Mouse (Mus musculus): Measurements from ENCODE around the gene Ly6g5b. TPM values are rescaled to one million over a fixed set of nuclear protein-coding genes. Genes with fewer than 3 reads are reported as not detected.

Ly6g5b gene
- polyA plus RNA-seq, 1 experiment, result not detected

DNA sequence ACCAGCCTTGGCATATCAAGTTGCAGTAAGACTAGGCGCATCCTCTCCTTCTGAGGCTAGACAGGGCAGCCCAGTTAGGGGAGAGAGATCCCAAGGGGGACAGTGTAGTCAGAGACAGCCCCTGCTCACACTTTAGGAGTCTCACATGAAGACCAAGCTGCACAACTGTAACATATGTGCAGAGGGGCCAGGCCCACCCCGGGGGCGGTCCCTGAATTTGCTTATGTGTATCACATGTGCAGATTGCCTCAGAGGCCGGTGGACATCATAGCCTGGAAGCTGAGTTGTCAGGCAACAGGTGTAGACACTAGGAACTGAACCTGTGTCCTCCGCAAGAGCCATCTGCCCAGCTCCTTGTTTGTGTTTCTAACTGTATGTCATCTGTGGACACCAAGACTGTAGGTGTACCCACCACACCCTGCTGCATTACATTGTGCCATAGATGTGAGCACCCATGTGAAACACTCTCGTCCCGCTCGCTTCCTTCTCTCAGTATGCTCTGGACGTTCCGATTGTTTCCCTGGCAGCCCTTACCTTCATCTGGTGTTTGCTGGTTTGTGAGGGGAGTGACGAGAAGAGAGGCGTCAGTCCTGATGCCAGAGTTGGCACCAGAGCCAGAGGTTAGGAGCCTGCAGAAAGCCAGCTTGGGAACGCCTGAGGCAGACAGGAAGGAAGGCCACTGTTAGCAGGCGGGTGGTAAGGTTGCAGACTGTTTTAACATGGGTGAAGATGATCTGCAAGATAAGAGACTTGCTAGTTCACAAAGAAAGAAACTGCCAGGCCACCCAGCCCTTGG lies 22.6 kb downstream of the Ly6g5b start:
- Histone ChIP-seq H3K4me3 (ENCODE audit: insufficient read depth, low read depth, low read length) (no peak overlapping the region), H3K4me1 (ENCODE audit: control insufficient read depth, insufficient read depth, low read length) (peaks cover 31% of the 10 kb centered on the region), H3K27ac (ENCODE audit: insufficient read depth, low read depth, low read length) (no peak overlapping the region)
- WGBS, result 92% methylated on average over 14 of the region's 14 CpGs
- TF ChIP-seq CTCF (IDR thresholded peaks at IDR 0.05; ENCODE audit: insufficient read depth, low read depth, low read length) (no peak), POLR2A (IDR thresholded peaks at IDR 0.05; ENCODE audit: insufficient read depth, low read depth, low read length) (no peak)

DNA sequence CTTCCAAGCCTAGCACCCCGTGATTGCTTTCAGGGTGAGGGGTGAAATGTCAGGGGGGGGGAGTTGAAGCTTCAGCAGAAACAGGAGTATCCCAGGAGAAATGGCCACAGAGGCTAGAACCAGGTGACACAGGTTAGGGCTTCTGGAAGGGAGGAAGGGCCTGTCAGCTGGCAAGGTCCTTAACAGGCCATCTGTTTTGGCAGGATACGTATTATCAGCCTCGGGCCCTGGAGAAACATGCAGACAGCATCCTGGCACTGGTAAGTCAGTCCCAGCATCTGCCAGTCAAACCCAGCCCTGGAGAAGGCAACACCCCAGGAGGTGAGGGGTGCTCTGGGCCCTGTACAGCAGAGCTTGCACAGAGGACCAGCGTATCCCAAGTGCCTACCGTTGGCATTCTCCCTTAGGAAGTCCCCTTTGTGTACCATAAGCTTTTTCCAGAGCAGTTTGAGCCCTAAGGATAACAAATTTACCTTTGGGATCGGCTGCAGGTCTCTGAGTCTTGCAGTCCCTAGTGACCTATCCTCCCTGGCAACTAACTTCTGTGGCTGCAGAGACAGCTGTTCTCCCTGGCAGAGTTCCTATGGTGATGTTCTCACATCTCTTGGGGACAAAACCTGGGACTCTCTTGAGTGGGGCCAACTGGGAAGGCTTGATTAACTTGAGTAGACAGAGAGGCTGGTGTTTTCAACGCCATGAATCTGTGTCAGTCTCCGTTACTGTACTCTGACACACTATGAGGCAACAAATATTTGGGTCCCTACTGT lies 24.9 kb downstream of the Ly6g5b start:
- TF ChIP-seq CTCF (IDR thresholded peaks at IDR 0.05; ENCODE audit: insufficient read depth, low read depth, low read length) (no peak), POLR2A (IDR thresholded peaks at IDR 0.05; ENCODE audit: insufficient read depth, low read depth, low read length) (no peak)
- Histone ChIP-seq H3K4me3 (ENCODE audit: insufficient read depth, low read depth, low read length) (peak overlapping the region; percentile 78), H3K4me1 (ENCODE audit: control insufficient read depth, insufficient read depth, low read length) (peaks cover 15% of the 10 kb centered on the region), H3K27ac (ENCODE audit: insufficient read depth, low read depth, low read length) (no peak overlapping the region)
- 36% methylated on average over 8 of the region's 8 CpGs for WGBS

DNA sequence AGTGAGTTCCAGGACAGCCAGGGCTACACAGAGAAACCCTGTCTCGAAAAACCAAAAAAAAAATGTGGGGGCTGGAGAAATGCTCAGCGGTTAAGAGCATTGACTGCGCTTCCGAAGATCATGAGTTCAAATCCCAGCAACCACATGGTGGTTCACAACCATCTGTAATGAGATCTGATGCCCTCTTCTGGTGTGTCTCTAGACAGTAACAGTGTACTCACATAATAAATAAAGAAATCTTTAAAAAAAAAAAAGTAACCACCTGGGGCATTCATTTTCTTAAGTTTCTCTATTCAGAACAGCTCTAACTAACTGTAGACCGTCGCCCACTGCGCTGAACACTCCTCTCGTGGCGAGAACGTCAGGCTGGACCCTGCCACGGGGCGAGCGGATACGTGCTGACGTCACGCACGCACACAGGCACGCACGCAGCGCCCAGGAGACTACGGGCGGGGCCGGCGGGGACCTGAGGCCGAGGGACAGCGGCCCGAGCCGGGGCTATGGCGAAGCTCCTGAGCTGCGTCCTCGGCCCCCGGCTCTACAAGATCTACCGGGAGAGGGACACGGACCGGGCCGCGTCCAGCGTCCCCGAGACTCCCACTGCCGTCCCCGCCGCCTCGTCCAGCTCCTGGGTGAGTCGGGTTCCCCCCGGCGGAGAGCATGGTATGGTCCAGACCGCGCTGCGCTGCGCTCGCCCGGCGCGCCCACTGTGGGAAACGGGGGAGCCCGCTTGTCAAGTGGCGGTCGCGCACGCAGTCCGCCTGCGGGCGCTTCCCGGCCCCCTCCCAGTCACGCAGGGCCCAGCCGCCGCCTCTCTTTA lies 26.2 kb downstream of the Ly6g5b start, which contains the start of gene Abhd16a:
Gene Abhd16a, plus strand, starts transcription at position 439 of the 820 bp plus-strand sequence.
- 2% methylated on average over 67 of the region's 67 CpGs for WGBS
- peak; percentile 93 for TF ChIP-seq POLR2A (IDR thresholded peaks at IDR 0.05; ENCODE audit: insufficient read depth, low read depth, low read length)
- no peak for TF ChIP-seq CTCF (IDR thresholded peaks at IDR 0.05; ENCODE audit: insufficient read depth, low read depth, low read length)
- peaks cover 12% of the 10 kb centered on the region for H3K4me1 ChIP-seq (ENCODE audit: control insufficient read depth, insufficient read depth, low read length)
- peak within 1 kb of the TSS; percentile 99 for H3K27ac ChIP-seq (ENCODE audit: insufficient read depth, low read depth, low read length)
- H3K4me3 ChIP-seq (ENCODE audit: insufficient read depth, low read depth, low read length), result peak within 1 kb of the TSS; percentile 78

DNA sequence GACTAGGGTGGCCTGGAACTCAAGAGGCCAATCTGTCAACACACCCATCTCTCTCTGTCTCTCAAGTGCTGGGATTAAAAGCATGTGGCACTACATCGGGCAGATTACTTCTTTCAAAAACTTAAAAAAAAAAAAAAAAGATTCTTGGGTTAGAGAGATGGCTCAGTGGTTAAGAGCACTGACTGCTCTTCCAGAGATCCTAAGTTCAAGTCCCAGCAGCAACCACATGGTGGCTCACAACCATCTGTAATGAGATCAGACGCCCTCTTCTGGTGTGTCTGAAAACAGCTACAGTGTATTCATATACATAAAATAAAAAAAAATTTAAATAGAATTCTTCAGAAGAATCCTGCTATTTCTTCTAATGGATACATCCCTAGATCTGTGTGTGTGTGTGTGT lies 27.1 kb downstream of the Ly6g5b start:
- no peak overlapping the region for H3K27ac ChIP-seq (ENCODE audit: insufficient read depth, low read depth, low read length)
- WGBS, result 46% methylated on average over 2 of the region's 2 CpGs

DNA sequence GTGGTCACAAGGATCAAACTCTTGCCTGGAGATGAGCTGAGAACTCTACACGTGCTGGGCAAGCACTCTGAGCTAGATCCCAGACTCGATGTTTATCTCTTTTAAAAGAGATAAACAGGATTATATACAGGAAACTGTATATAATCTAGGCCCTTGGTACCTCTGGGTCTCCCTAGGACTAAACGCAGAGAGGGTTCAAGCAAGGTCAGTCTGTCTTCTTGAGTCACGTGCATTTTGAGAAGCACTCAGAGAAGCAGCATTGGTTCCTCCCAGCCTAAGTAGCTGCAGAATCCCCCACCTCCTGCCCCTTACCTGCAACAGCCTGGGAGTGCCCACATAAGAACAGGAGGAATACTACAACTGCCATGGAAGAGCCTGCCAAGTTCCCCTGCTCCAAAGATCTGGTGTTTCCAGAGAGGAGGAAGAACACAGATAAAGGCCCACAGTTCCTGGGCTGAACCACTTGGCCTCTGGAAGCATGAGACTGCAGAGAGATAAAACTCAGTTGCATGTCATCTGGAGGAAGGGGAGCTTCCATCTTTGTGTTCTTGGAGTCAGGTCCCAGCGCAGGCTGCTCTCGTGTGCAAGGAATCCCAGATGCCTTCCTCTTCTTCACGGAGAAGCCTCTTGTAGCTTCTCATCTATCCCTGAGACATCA lies 29.9 kb downstream of the Ly6g5b start, which contains the start of gene Ly6g6f:
Gene Ly6g6f, minus strand, starts transcription at position 403 of the 658 bp plus-strand sequence.
- WGBS, result 81% methylated on average over 7 of the region's 7 CpGs
- peaks cover 4% of the 10 kb centered on the region for H3K4me1 ChIP-seq (ENCODE audit: control insufficient read depth, insufficient read depth, low read length)
- TF ChIP-seq POLR2A (IDR thresholded peaks at IDR 0.05; ENCODE audit: insufficient read depth, low read depth, low read length) (no peak), CTCF (IDR thresholded peaks at IDR 0.05; ENCODE audit: insufficient read depth, low read depth, low read length) (no peak)
- no peak within 1 kb of the TSS for H3K27ac ChIP-seq (ENCODE audit: insufficient read depth, low read depth, low read length)
- no peak within 1 kb of the TSS for H3K4me3 ChIP-seq (ENCODE audit: insufficient read depth, low read depth, low read length)

More for the DNA sequence above, 27.1 kb downstream of the Ly6g5b start:
- peaks cover 12% of the 10 kb centered on the region for H3K4me1 ChIP-seq (ENCODE audit: control insufficient read depth, insufficient read depth, low read length)
- H3K4me3 ChIP-seq (ENCODE audit: insufficient read depth, low read depth, low read length), result no peak overlapping the region
- TF ChIP-seq CTCF (IDR thresholded peaks at IDR 0.05; ENCODE audit: insufficient read depth, low read depth, low read length) (no peak), POLR2A (IDR thresholded peaks at IDR 0.05; ENCODE audit: insufficient read depth, low read depth, low read length) (no peak)

DNA sequence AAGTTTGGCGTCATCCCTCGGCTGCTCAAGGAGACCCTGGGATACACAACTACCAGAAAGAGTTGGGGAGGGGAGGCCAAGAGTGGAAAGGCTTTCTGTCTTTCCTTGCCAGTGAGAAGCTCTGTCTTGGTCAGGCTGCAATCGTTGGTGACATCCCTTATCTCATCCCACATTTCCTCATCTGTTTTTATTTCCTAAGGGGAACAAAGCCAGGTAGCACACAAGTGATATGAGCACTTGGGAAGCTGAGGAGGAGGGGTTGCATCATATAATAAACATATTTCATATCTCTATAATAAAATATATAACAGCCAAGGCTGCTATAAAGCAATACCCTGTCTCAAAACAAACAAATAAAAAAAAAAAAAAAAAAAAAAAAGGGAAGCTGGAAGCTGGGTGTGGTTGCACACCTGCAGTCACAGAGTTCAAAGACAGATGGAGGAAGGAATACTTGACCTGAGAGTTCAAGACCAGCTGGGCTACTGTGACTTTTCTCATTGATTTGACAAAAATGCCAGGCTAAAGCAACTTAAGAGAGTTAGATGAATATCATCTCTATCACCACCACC lies 31.2 kb downstream of the Ly6g5b start:
- no peaks in the 10 kb centered on the region for H3K4me1 ChIP-seq (ENCODE audit: control insufficient read depth, insufficient read depth, low read length)
- H3K27ac ChIP-seq (ENCODE audit: insufficient read depth, low read depth, low read length), result no peak overlapping the region
- TF ChIP-seq CTCF (IDR thresholded peaks at IDR 0.05; ENCODE audit: insufficient read depth, low read depth, low read length) (no peak), POLR2A (IDR thresholded peaks at IDR 0.05; ENCODE audit: insufficient read depth, low read depth, low read length) (no peak)
- whole genome bisulfite sequencing, result 80% methylated on average over 3 of the region's 3 CpGs
- no peak overlapping the region for H3K4me3 ChIP-seq (ENCODE audit: insufficient read depth, low read depth, low read length)

DNA sequence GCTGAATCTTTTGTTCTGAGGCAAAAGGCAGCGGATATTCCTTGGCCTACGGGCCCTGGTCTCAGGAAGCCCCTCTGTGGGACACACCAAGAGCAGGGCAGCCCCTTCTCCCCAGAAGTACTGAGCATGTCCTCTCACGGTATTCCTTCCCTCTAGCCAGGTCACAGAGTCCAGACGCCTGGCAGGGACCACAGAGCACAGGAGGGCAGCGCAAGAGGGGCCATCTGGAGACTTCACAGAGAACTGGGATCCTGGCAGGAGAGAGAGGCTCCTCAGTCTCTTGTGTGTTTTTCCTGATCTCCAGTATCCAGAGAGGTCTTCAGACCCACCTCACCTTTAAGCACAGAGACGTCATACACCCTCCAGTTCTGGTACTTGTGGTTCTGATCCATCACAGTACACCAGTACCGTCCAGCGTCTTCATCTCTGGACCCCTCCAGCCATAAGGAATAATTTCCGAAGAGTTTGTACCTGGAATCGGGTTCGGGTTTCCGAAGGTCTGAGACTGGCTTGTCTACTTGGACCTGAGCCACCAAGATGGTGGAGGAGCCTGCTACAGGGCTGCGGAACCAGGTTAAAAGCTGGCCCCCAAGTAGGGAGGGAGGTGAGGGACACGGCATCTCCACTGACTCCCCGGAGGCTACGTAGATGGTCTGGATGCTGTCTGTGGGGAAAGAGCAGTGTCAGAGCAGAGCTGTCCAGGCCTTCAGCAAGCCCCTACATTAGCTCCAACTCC lies 32.2 kb downstream of the Ly6g5b start:
- Histone ChIP-seq H3K4me3 (ENCODE audit: insufficient read depth, low read depth, low read length) (no peak overlapping the region), H3K4me1 (ENCODE audit: control insufficient read depth, insufficient read depth, low read length) (peaks cover 2% of the 10 kb centered on the region; the same call in 1 of the 2 replicates), H3K27ac (ENCODE audit: insufficient read depth, low read depth, low read length) (no peak overlapping the region)
- no peak for TF ChIP-seq CTCF (IDR thresholded peaks at IDR 0.05; ENCODE audit: insufficient read depth, low read depth, low read length)
- no peak for TF ChIP-seq POLR2A (IDR thresholded peaks at IDR 0.05; ENCODE audit: insufficient read depth, low read depth, low read length)
- WGBS, result 88% methylated on average over 16 of the region's 16 CpGs

All from olfactory bulb, adult 2 months (tissue).